Mouse (Mus musculus) midbrain, embryonic 14.5 days (tissue): Measurements from ENCODE around the gene Smcr8. TPM values are rescaled to one million over a fixed set of nuclear protein-coding genes. Genes with fewer than 3 reads are reported as not detected.

Experiments used
- microRNA-seq: library from miRNA; unstranded; fragments of <30 nt; microRNA quantifications from one replicate; pipeline ENCODE4, GENCODE M21; 2016
- polyA plus RNA-seq: library from polyadenylated mRNA; unstranded; fragments of >200 nt; fragmentation: Nextera tagmentation; extraction: Ambion mirVana; gene quantifications from 2 replicates; pipeline ENCODE4 v1.2.1, GENCODE M21; 2014

Gene Smcr8
- polyA plus RNA-seq, 1 experiment from 2014 or later = 9.4 TPM

Small RNA genes lying within 50 kb of the gene (microRNA-seq; reads per million reads assigned to microRNA genes)
- 0.44 reads per million for gene Mir5100

Other genes with a start within 250 kb of the Smcr8 start
- 21.4 and 24.0 TPM in 2 replicates for gene Alkbh5, start 241.1 kb upstream of the Smcr8 start, polyA plus RNA-seq
- gene Llgl1, start 77.8 kb upstream of the Smcr8 start, polyA plus RNA-seq = 49.6 and 63.8 TPM in 2 replicates
- 51.5 and 63.8 TPM in 2 replicates for gene Flii, start 50.3 kb upstream of the Smcr8 start, polyA plus RNA-seq
- 20.4 and 22.6 TPM in 2 replicates for gene Mief2, start 49.1 kb upstream of the Smcr8 start, polyA plus RNA-seq
- gene Top3a, start 159 bp upstream of the Smcr8 start, polyA plus RNA-seq = 7.4 and 9.3 TPM in 2 replicates
- 4.8 and 6.7 TPM in 2 replicates for gene Shmt1, start 34.2 kb downstream of the Smcr8 start, polyA plus RNA-seq
- 27.0 and 30.7 TPM in 2 replicates for gene Dhrs7b, start 53.1 kb downstream of the Smcr8 start, polyA plus RNA-seq
- gene Tmem11, start 101.7 kb downstream of the Smcr8 start, polyA plus RNA-seq = 52.4 and 53.7 TPM in 2 replicates
- gene Natd1, start 137.2 kb downstream of the Smcr8 start, polyA plus RNA-seq = 33.0 and 42.2 TPM in 2 replicates
- 18.5 and 23.2 TPM in 2 replicates for gene Map2k3, start 154.5 kb downstream of the Smcr8 start, polyA plus RNA-seq
- gene Kcnj12, start 245.0 kb downstream of the Smcr8 start, polyA plus RNA-seq = 2.8 and 2.9 TPM in 2 replicates